Mouse (Mus musculus): ENCODE results near the gene Podnl1. TPM values are rescaled to one million over a fixed set of nuclear protein-coding genes. Genes with fewer than 3 reads are reported as not detected.

The Podnl1 gene
- 0.18 and 0.20 TPM in 2 replicates for polyA plus RNA-seq (2014; fragmentation: Nextera tagmentation; extraction: Ambion mirVana)

GRCm38 (mm10) chr8:84125656-84126055, at the start of gene Podnl1:
TSS of gene Podnl1 (plus strand) at chr8:84125989.
- ATAC-seq (ENCODE audit: insufficient number of reproducible peaks, insufficient read depth, low FRiP score, low read depth), result peak; percentile 58; the same call in 1 of the 2 replicates
- WGBS, result 41% methylated on average over 9 of the region's 9 CpGs
- Histone ChIP-seq H3K4me1 (ENCODE audit: control insufficient read depth, insufficient read depth, low read length) (no peaks in the 10 kb centered on the region), H3K4me2 (replicated peaks; ENCODE audit: low read depth, low read length) (no peak within 1 kb of the TSS), H3K36me3 (ENCODE audit: control insufficient read depth, insufficient read depth, low read length) (no peaks in the 10 kb centered on the region), H3K27me3 (ENCODE audit: control insufficient read depth, insufficient read depth, low read length) (no peaks in the 10 kb centered on the region), H3K27ac (ENCODE audit: low read length) (no peak within 1 kb of the TSS), H3K9me3 (ENCODE audit: control insufficient read depth, low read depth, low read length) (no peaks in the 10 kb centered on the region), H3K4me3 (ENCODE audit: low read depth, low read length) (no peak within 1 kb of the TSS), H3K9ac (replicated peaks; ENCODE audit: low read depth, low read length) (no peak within 1 kb of the TSS)

- no peaks in the 10 kb centered on the region for H3K27me3 ChIP-seq (ENCODE audit: control insufficient read depth, insufficient read depth, low read length)
- H3K36me3 ChIP-seq (ENCODE audit: control insufficient read depth, insufficient read depth, low read length), result peaks cover 18% of the 10 kb centered on the region
- H3K9me3 ChIP-seq (ENCODE audit: control insufficient read depth, low read depth, low read length), result no peaks in the 10 kb centered on the region
- H3K4me2 ChIP-seq (replicated peaks; ENCODE audit: low read depth, low read length), result no peak overlapping the region
- H3K4me3 ChIP-seq (ENCODE audit: low read depth, low read length), result no peak overlapping the region
- no peak overlapping the region for H3K27ac ChIP-seq (ENCODE audit: low read length)
- no peak for ATAC-seq (ENCODE audit: insufficient number of reproducible peaks, insufficient read depth, low FRiP score, low read depth)
- 90% methylated on average over 1 of the region's 1 CpGs for WGBS
- H3K4me1 ChIP-seq (ENCODE audit: control insufficient read depth, insufficient read depth, low read length), result peaks cover 4% of the 10 kb centered on the region; the same call in 1 of the 2 replicates
- H3K9ac ChIP-seq (replicated peaks; ENCODE audit: low read depth, low read length), result no peak overlapping the region
Measured at GRCm38 (mm10) chr8:84076412-84076811, 49.4 kb upstream of the Podnl1 start.

- H3K4me1 ChIP-seq (ENCODE audit: control insufficient read depth, insufficient read depth, low read length), result peaks cover 4% of the 10 kb centered on the region; the same call in 1 of the 2 replicates
- no peak for ATAC-seq (ENCODE audit: insufficient number of reproducible peaks, insufficient read depth, low FRiP score, low read depth)
- H3K4me3 ChIP-seq (ENCODE audit: low read depth, low read length), result no peak overlapping the region
- 64% methylated on average over 3 of the region's 3 CpGs for WGBS
- H3K36me3 ChIP-seq (ENCODE audit: control insufficient read depth, insufficient read depth, low read length), result peaks cover 18% of the 10 kb centered on the region
- no peak overlapping the region for H3K27ac ChIP-seq (ENCODE audit: low read length)
- no peak overlapping the region for H3K9ac ChIP-seq (replicated peaks; ENCODE audit: low read depth, low read length)
- H3K27me3 ChIP-seq (ENCODE audit: control insufficient read depth, insufficient read depth, low read length), result no peaks in the 10 kb centered on the region
- H3K9me3 ChIP-seq (ENCODE audit: control insufficient read depth, low read depth, low read length), result no peaks in the 10 kb centered on the region
- H3K4me2 ChIP-seq (replicated peaks; ENCODE audit: low read depth, low read length), result no peak overlapping the region
Measured at GRCm38 (mm10) chr8:84076849-84077248, 48.9 kb upstream of the Podnl1 start.

GRCm38 (mm10) chr8:84079206-84079605, 46.6 kb upstream of the Podnl1 start:
- H3K36me3 ChIP-seq (ENCODE audit: control insufficient read depth, insufficient read depth, low read length), result peaks cover 35% of the 10 kb centered on the region

GRCm38 (mm10) chr8:84083829-84084241, 42.0 kb upstream of the Podnl1 start:
- H3K36me3 ChIP-seq (ENCODE audit: control insufficient read depth, insufficient read depth, low read length), result peaks cover 57% of the 10 kb centered on the region
- no peak overlapping the region for H3K27ac ChIP-seq (ENCODE audit: low read length)
- no peaks in the 10 kb centered on the region for H3K27me3 ChIP-seq (ENCODE audit: control insufficient read depth, insufficient read depth, low read length)
- no peak for ATAC-seq (ENCODE audit: insufficient number of reproducible peaks, insufficient read depth, low FRiP score, low read depth)
- no peaks in the 10 kb centered on the region for H3K9me3 ChIP-seq (ENCODE audit: control insufficient read depth, low read depth, low read length)
- no peak overlapping the region for H3K9ac ChIP-seq (replicated peaks; ENCODE audit: low read depth, low read length)
- H3K4me1 ChIP-seq (ENCODE audit: control insufficient read depth, insufficient read depth, low read length), result no peaks in the 10 kb centered on the region
- H3K4me3 ChIP-seq (ENCODE audit: low read depth, low read length), result no peak overlapping the region
- WGBS, result 29% methylated on average over 8 of the region's 8 CpGs
- H3K4me2 ChIP-seq (replicated peaks; ENCODE audit: low read depth, low read length), result no peak overlapping the region

More at GRCm38 (mm10) chr8:84079206-84079605, 46.6 kb upstream of the Podnl1 start:
- Histone ChIP-seq H3K27me3 (ENCODE audit: control insufficient read depth, insufficient read depth, low read length) (no peaks in the 10 kb centered on the region), H3K4me1 (ENCODE audit: control insufficient read depth, insufficient read depth, low read length) (no peaks in the 10 kb centered on the region), H3K9me3 (ENCODE audit: control insufficient read depth, low read depth, low read length) (no peaks in the 10 kb centered on the region), H3K4me2 (replicated peaks; ENCODE audit: low read depth, low read length) (no peak overlapping the region), H3K4me3 (ENCODE audit: low read depth, low read length) (no peak overlapping the region), H3K9ac (replicated peaks; ENCODE audit: low read depth, low read length) (no peak overlapping the region), H3K27ac (ENCODE audit: low read length) (no peak overlapping the region)
- 72% methylated on average over 5 of the region's 5 CpGs for WGBS
- no peak for ATAC-seq (ENCODE audit: insufficient number of reproducible peaks, insufficient read depth, low FRiP score, low read depth)

- Histone ChIP-seq H3K27me3 (ENCODE audit: control insufficient read depth, insufficient read depth, low read length) (no peaks in the 10 kb centered on the region), H3K4me3 (ENCODE audit: low read depth, low read length) (no peak overlapping the region), H3K4me1 (ENCODE audit: control insufficient read depth, insufficient read depth, low read length) (no peaks in the 10 kb centered on the region), H3K9ac (replicated peaks; ENCODE audit: low read depth, low read length) (no peak overlapping the region), H3K9me3 (ENCODE audit: control insufficient read depth, low read depth, low read length) (no peaks in the 10 kb centered on the region), H3K36me3 (ENCODE audit: control insufficient read depth, insufficient read depth, low read length) (peaks cover 63% of the 10 kb centered on the region), H3K27ac (ENCODE audit: low read length) (no peak overlapping the region), H3K4me2 (replicated peaks; ENCODE audit: low read depth, low read length) (peak overlapping the region; percentile 17)
- 49% methylated on average over 42 of the region's 42 CpGs for WGBS
- no peak for ATAC-seq (ENCODE audit: insufficient number of reproducible peaks, insufficient read depth, low FRiP score, low read depth)
Measured at GRCm38 (mm10) chr8:84084341-84085115, 41.3 kb upstream of the Podnl1 start.

- no peak overlapping the region for H3K4me3 ChIP-seq (ENCODE audit: low read depth, low read length)
- WGBS, result 88% methylated on average over 7 of the region's 7 CpGs
- no peak overlapping the region for H3K27ac ChIP-seq (ENCODE audit: low read length)
- H3K36me3 ChIP-seq (ENCODE audit: control insufficient read depth, insufficient read depth, low read length), result peaks cover 56% of the 10 kb centered on the region
- no peak overlapping the region for H3K9ac ChIP-seq (replicated peaks; ENCODE audit: low read depth, low read length)
- no peaks in the 10 kb centered on the region for H3K27me3 ChIP-seq (ENCODE audit: control insufficient read depth, insufficient read depth, low read length)
- no peak for ATAC-seq (ENCODE audit: insufficient number of reproducible peaks, insufficient read depth, low FRiP score, low read depth)
- no peaks in the 10 kb centered on the region for H3K4me1 ChIP-seq (ENCODE audit: control insufficient read depth, insufficient read depth, low read length)
- H3K4me2 ChIP-seq (replicated peaks; ENCODE audit: low read depth, low read length), result no peak overlapping the region
- H3K9me3 ChIP-seq (ENCODE audit: control insufficient read depth, low read depth, low read length), result no peaks in the 10 kb centered on the region
Measured at GRCm38 (mm10) chr8:84087156-84087555, 38.6 kb upstream of the Podnl1 start.

GRCm38 (mm10) chr8:84087821-84088220, 38.0 kb upstream of the Podnl1 start:
- no peak overlapping the region for H3K4me2 ChIP-seq (replicated peaks; ENCODE audit: low read depth, low read length)
- H3K27ac ChIP-seq (ENCODE audit: low read length), result no peak overlapping the region
- WGBS, result 94% methylated on average over 14 of the region's 14 CpGs
- peaks cover 56% of the 10 kb centered on the region for H3K36me3 ChIP-seq (ENCODE audit: control insufficient read depth, insufficient read depth, low read length)
- no peak overlapping the region for H3K9ac ChIP-seq (replicated peaks; ENCODE audit: low read depth, low read length)
- H3K9me3 ChIP-seq (ENCODE audit: control insufficient read depth, low read depth, low read length), result no peaks in the 10 kb centered on the region
- no peak overlapping the region for H3K4me3 ChIP-seq (ENCODE audit: low read depth, low read length)
- no peaks in the 10 kb centered on the region for H3K27me3 ChIP-seq (ENCODE audit: control insufficient read depth, insufficient read depth, low read length)
- no peak for ATAC-seq (ENCODE audit: insufficient number of reproducible peaks, insufficient read depth, low FRiP score, low read depth)
- no peaks in the 10 kb centered on the region for H3K4me1 ChIP-seq (ENCODE audit: control insufficient read depth, insufficient read depth, low read length)

Data from stomach, embryonic 14.5 days (tissue).